Mouse (Mus musculus) erythroblast, embryonic 14.5 days (primary cell): ENCODE measurements around the gene Rcor1. TPM values are rescaled to one million over a fixed set of nuclear protein-coding genes. Genes with fewer than 3 reads are reported as not detected.

Source experiments
- H3K27me3 ChIP-seq: 2 replicates; pipeline ENCODE4 v1.6.1; 2012; ENCODE audit warnings: inconsistent platforms; ENCODE audit not compliant: control insufficient read depth
- H3K36me3 ChIP-seq: 2 replicates; pipeline ENCODE4 v1.6.1; 2012; ENCODE audit warnings: mild to moderate bottlenecking, inconsistent platforms; ENCODE audit not compliant: control insufficient read depth
- H3K4me1 ChIP-seq: 2 replicates; pipeline ENCODE4 v1.6.1; 2012; ENCODE audit warnings: inconsistent platforms; ENCODE audit not compliant: control insufficient read depth
- H3K4me3 ChIP-seq: replicated peaks from 2 replicates; pipeline ENCODE3; 2012; ENCODE audit warnings: moderate library complexity, mild to moderate bottlenecking, inconsistent platforms
- H3K9me3 ChIP-seq: 2 replicates; pipeline ENCODE4 v1.6.1; 2012; ENCODE audit warnings: low read length, inconsistent platforms, mixed read lengths; ENCODE audit not compliant: control insufficient read depth
- GATA1 ChIP-seq: IDR thresholded peaks from 2 replicates; pipeline ENCODE4 v1.6.1; 2012; ENCODE audit warnings: low read length, inconsistent platforms, mixed read lengths
- TAL1 ChIP-seq: IDR thresholded peaks from 3 replicates; pipeline ENCODE4 v1.6.1; 2012; ENCODE audit warnings: low read length, inconsistent platforms, mixed read lengths
- polyA plus RNA-seq: library from polyadenylated mRNA; stranded (reverse); fragments of >175 nt; gene quantifications from 2 replicates; pipeline ENCODE4 v1.2.3, GENCODE M21; 2012

Gene Rcor1
- polyA plus RNA-seq, 1 experiment = 0.44 TPM

GRCm38 (mm10) chr12:110999820-111000219 is 39.3 kb upstream of the Rcor1 start:
- Histone ChIP-seq H3K4me1 (peaks cover 36% of the 10 kb centered on the region), H3K36me3 (peaks cover 4% of the 10 kb centered on the region; the same call in 1 of the 2 replicates), H3K9me3 (peaks cover 16% of the 10 kb centered on the region), H3K4me3 (no peak overlapping the region), H3K27me3 (no peaks in the 10 kb centered on the region)
- TF ChIP-seq GATA1 (no peak), TAL1 (no peak)

GRCm38 (mm10) chr12:111000956-111001355 is 38.2 kb upstream of the Rcor1 start:
- H3K4me1 ChIP-seq = peaks cover 40% of the 10 kb centered on the region
- no peak for TF ChIP-seq GATA1
- no peak for TF ChIP-seq TAL1
- H3K27me3 ChIP-seq = no peaks in the 10 kb centered on the region
- peaks cover 4% of the 10 kb centered on the region; the same call in 1 of the 2 replicates for H3K36me3 ChIP-seq
- no peak overlapping the region for H3K4me3 ChIP-seq
- peaks cover 16% of the 10 kb centered on the region for H3K9me3 ChIP-seq

DNA sequence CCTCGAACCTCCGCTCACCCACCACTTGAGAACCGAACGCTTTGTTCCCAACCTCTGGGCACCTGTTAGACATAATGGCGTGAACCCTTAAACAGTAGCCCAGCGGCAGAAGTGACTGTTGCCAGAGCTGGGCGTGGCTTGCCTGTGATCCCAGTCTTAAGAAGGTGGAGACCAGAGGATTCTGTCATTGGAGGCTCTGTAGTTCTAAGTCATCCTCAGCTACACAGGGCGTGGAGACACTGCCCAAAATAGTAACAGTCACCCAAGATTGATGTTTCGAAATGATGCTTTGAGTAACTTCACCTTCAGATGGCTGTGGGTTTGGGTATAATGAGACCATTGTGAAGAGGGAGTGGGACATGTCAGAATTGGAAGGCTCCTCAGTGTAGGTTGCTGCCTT is 35.0 kb upstream of the Rcor1 start:
- Histone ChIP-seq H3K36me3 (no peaks in the 10 kb centered on the region; the same call in 1 of the 2 replicates), H3K27me3 (no peaks in the 10 kb centered on the region), H3K9me3 (no peaks in the 10 kb centered on the region), H3K4me1 (peaks cover 59% of the 10 kb centered on the region), H3K4me3 (no peak overlapping the region)
- no peak for TF ChIP-seq GATA1
- no peak for TF ChIP-seq TAL1

GRCm38 (mm10) chr12:111005803-111006202 is 33.3 kb upstream of the Rcor1 start:
- no peak for TF ChIP-seq TAL1
- no peak for TF ChIP-seq GATA1
- Histone ChIP-seq H3K4me3 (no peak overlapping the region), H3K4me1 (peaks cover 59% of the 10 kb centered on the region), H3K27me3 (no peaks in the 10 kb centered on the region), H3K9me3 (no peaks in the 10 kb centered on the region), H3K36me3 (no peaks in the 10 kb centered on the region)

DNA sequence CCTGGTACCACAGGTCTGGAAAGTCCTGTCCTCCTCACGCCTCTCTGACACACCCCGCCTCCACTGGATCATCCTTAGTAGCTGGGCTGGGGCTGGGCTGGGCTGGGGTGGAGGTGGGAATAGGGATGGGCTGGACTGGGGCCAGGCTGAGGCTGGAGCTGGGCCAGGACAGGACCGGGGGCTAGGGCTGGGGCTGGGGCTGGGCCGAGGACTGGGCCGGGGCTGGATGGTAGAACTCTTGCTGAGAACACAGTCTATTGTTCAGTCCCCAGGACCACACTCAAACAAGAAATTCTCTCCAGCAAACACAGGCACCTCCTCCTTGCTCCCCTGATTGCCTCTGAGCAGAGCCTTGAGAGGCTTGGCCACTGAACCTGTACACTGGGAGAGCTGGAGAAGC is 32.8 kb upstream of the Rcor1 start:
- no peaks in the 10 kb centered on the region for H3K36me3 ChIP-seq
- TF ChIP-seq TAL1 (no peak), GATA1 (no peak)
- no peaks in the 10 kb centered on the region for H3K9me3 ChIP-seq
- peaks cover 58% of the 10 kb centered on the region for H3K4me1 ChIP-seq
- H3K4me3 ChIP-seq = no peak overlapping the region
- H3K27me3 ChIP-seq = no peaks in the 10 kb centered on the region

GRCm38 (mm10) chr12:111007134-111008103 is 31.7 kb upstream of the Rcor1 start:
- no peaks in the 10 kb centered on the region for H3K36me3 ChIP-seq
- TF ChIP-seq TAL1 (no peak), GATA1 (no peak)
- no peak overlapping the region for H3K4me3 ChIP-seq
- H3K4me1 ChIP-seq = peaks cover 67% of the 10 kb centered on the region
- no peaks in the 10 kb centered on the region for H3K27me3 ChIP-seq
- no peaks in the 10 kb centered on the region; the same call in 1 of the 2 replicates for H3K9me3 ChIP-seq

GRCm38 (mm10) chr12:111008500-111009490 is 30.4 kb upstream of the Rcor1 start:
- peaks cover 67% of the 10 kb centered on the region for H3K4me1 ChIP-seq
- no peaks in the 10 kb centered on the region for H3K36me3 ChIP-seq
- no peaks in the 10 kb centered on the region; the same call in 1 of the 2 replicates for H3K9me3 ChIP-seq
- TF ChIP-seq TAL1 (no peak), GATA1 (no peak)
- no peaks in the 10 kb centered on the region for H3K27me3 ChIP-seq
- H3K4me3 ChIP-seq = no peak overlapping the region

GRCm38 (mm10) chr12:111009615-111010257 is 29.4 kb upstream of the Rcor1 start:
- TF ChIP-seq GATA1 = no peak
- TF ChIP-seq TAL1 = no peak
- Histone ChIP-seq H3K36me3 (no peaks in the 10 kb centered on the region), H3K4me1 (peaks cover 61% of the 10 kb centered on the region), H3K27me3 (no peaks in the 10 kb centered on the region), H3K9me3 (no peaks in the 10 kb centered on the region; the same call in 1 of the 2 replicates), H3K4me3 (no peak overlapping the region)
